Mouse (Mus musculus) midbrain, embryonic 15.5 days (tissue): ENCODE results near the gene Ang. TPM values are rescaled to one million over a fixed set of nuclear protein-coding genes. Genes with fewer than 3 reads are reported as not detected.

Source experiments
- ATAC-seq: fragments of 200-750 bp; cut with Nextera tagmentation; replicated peaks from 2 replicates; pipeline ENCODE4 v1.8.0; 2017; ENCODE audit warnings: moderate TSS enrichment
- H3K27ac ChIP-seq: fragments of 300-500 bp; sonication (generic); 2 replicates; pipeline ENCODE4 v1.5.1; 2015; ENCODE audit warnings: mild to moderate bottlenecking, inconsistent platforms
- H3K27me3 ChIP-seq: fragments of 300-500 bp; sonication (generic); replicated peaks from 2 replicates; pipeline ENCODE4 v1.6.1; 2015; ENCODE audit warnings: inconsistent platforms
- H3K36me3 ChIP-seq: fragments of 300-500 bp; sonication (generic); replicated peaks from 2 replicates; pipeline ENCODE4 v1.6.1; 2015; ENCODE audit warnings: inconsistent platforms
- H3K4me1 ChIP-seq: fragments of 300-500 bp; sonication (generic); 2 replicates; pipeline ENCODE4 v1.6.1; 2015; ENCODE audit warnings: inconsistent platforms
- H3K4me2 ChIP-seq: fragments of 300-500 bp; sonication (generic); 2 replicates; pipeline ENCODE4 v1.6.1; 2015; ENCODE audit warnings: inconsistent platforms, mild to moderate bottlenecking, moderate library complexity
- H3K4me3 ChIP-seq: fragments of 300-500 bp; sonication (generic); 2 replicates; pipeline ENCODE4 v1.5.1; 2015; ENCODE audit warnings: mild to moderate bottlenecking, inconsistent platforms
- H3K9ac ChIP-seq: fragments of 300-500 bp; sonication (generic); 2 replicates; pipeline ENCODE4 v1.6.1; 2015; ENCODE audit warnings: mild to moderate bottlenecking, inconsistent platforms
- H3K9me3 ChIP-seq: fragments of 300-500 bp; sonication (generic); 2 replicates; pipeline ENCODE4 v1.6.1; 2016; ENCODE audit warnings: inconsistent platforms
- WGBS: fragments of 180-500 bp; shearing (Covaris S2); methylation state at CpG from one replicate; pipeline ENCODE4 v1.1.7; 2015; ENCODE audit warnings: mixed read lengths; 5-methylcytosine and 5-hydroxymethylcytosine counted together
- polyA plus RNA-seq: library from polyadenylated mRNA; unstranded; fragments of >200 nt; fragmentation: Nextera tagmentation; extraction: Ambion mirVana; gene quantifications from 2 replicates; pipeline ENCODE4 v1.2.1, GENCODE M21; 2015

Ang gene
- polyA plus RNA-seq, 1 experiment from 2014 or later = 4.8 TPM

DNA sequence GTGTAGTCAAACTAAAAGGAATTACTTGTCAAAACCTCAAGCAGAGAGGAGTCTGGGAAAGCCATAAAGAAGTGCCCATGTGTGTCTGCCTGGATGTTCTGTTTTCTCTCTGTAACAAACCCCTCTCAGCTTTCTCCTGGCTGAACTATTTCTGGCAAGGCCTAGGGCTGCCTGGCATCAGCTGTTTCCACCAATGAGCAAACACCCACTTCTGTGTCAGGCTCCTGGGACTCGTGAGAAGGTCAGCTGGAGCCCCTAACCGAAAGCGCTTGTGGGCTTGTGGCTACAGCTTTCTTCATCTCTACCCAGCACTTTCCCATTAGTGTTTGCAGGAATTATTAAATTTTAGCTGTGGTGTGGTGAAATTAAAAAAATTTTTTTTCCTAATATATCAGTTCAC, 21.0 kb downstream of the Ang start:
- WGBS = 78% methylated on average over 3 of the region's 3 CpGs

DNA sequence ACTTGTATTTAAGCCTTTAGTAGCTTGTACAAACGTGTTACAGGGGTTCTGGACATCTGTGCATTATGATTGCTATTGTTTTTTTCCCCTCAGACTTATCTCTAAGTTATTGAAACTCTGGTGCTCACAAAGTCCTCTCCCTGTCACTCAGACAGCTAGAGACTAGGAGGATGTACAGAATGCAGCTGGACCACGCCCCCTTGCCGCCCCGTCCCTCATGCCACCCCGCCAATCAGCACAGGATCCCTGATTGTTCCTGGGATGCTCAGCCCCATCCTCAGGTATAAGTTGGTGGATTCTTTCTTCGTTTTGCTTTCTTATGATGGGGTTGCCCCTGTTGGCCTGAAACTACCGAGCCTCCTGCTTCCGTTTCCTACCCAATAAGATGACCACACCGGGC, 22.5 kb downstream of the Ang start:
- Histone ChIP-seq H3K4me3 (no peak overlapping the region), H3K4me2 (0 out of 2 replicates have a peak overlapping the region, but pooled peaks have one; percentile 24), H3K9ac (no peak overlapping the region), H3K36me3 (no peaks in the 10 kb centered on the region), H3K4me1 (no peaks in the 10 kb centered on the region), H3K27me3 (no peaks in the 10 kb centered on the region), H3K9me3 (no peaks in the 10 kb centered on the region), H3K27ac (no peak overlapping the region)
- ATAC-seq = no peak
- 30% methylated on average over 9 of the region's 9 CpGs for WGBS

More for the DNA sequence above, 21.0 kb downstream of the Ang start:
- H3K4me3 ChIP-seq = no peak overlapping the region
- no peak overlapping the region for H3K4me2 ChIP-seq
- H3K9ac ChIP-seq = no peak overlapping the region
- H3K4me1 ChIP-seq = no peaks in the 10 kb centered on the region
- no peaks in the 10 kb centered on the region for H3K27me3 ChIP-seq
- no peak overlapping the region for H3K27ac ChIP-seq
- no peaks in the 10 kb centered on the region for H3K9me3 ChIP-seq
- H3K36me3 ChIP-seq = no peaks in the 10 kb centered on the region
- no peak for ATAC-seq

DNA sequence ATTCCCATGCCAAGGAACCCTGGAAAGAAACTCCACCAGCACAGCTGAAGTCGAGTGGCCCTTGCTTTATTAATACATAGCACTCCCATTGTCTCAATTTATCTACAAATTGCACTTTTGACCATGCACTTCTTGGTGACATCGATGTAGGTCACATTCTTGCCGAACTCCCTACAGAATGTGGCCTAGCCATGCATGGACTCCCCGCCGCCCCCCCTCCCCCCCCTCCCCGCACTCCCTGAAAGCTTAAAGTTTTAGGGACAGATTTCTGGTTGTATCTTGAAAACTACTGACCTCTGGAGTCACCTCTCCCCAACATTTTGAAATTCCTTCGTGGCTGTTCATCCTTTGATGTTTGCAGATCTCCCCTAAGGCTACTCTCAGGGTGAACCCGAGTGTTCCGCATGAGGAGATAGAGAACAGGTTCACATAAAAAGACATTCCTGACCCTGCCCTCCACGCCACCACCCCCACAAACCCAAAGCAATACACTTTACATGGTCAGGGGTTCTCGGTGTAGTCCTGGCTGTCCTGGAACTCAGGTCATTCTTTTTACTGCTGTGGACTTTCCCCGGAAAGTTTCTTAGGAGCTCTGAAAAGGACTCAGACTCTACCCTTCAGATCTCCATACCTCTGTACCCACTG, 23.1 kb downstream of the Ang start, which contains the start of gene Eddm3b:
Gene Eddm3b (plus strand): TSS at position 511 of the 645 bp plus-strand sequence.
- WGBS = 34% methylated on average over 12 of the region's 12 CpGs
- ATAC-seq = no peak
- H3K4me2 ChIP-seq = 0 out of 2 replicates have a peak within 1 kb of the TSS, but pooled peaks have one; percentile 24
- H3K36me3 ChIP-seq = no peaks in the 10 kb centered on the region
- H3K4me1 ChIP-seq = no peaks in the 10 kb centered on the region
- H3K9me3 ChIP-seq = no peaks in the 10 kb centered on the region
- H3K27ac ChIP-seq = no peak within 1 kb of the TSS
- H3K9ac ChIP-seq = no peak within 1 kb of the TSS
- H3K4me3 ChIP-seq = no peak within 1 kb of the TSS
- no peaks in the 10 kb centered on the region for H3K27me3 ChIP-seq

DNA sequence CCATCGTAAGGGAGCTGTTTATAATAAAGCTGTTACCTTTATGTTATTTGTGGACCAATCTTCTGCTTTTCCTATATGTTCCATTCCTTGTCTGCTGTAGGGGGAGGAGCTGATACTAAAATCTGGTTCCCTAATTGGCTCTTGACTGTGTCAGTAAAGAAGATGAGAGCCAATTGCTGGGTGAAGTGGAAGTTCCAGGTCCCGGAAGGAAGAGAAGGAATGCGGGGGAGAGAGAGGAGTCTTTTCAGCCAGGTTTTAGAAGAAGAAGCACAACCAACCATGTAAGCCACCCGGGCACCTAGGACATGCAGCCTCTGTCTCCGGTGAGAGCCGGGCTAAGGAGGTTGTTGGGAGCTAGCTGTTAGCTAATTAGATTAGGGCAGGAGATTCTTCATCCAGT, 34.7 kb downstream of the Ang start:
- Histone ChIP-seq H3K4me3 (no peak overlapping the region), H3K9ac (no peak overlapping the region), H3K36me3 (no peaks in the 10 kb centered on the region), H3K4me1 (no peaks in the 10 kb centered on the region), H3K27me3 (no peaks in the 10 kb centered on the region), H3K4me2 (no peak overlapping the region), H3K9me3 (no peaks in the 10 kb centered on the region), H3K27ac (no peak overlapping the region)
- 86% methylated on average over 6 of the region's 6 CpGs for WGBS
- no peak for ATAC-seq

DNA sequence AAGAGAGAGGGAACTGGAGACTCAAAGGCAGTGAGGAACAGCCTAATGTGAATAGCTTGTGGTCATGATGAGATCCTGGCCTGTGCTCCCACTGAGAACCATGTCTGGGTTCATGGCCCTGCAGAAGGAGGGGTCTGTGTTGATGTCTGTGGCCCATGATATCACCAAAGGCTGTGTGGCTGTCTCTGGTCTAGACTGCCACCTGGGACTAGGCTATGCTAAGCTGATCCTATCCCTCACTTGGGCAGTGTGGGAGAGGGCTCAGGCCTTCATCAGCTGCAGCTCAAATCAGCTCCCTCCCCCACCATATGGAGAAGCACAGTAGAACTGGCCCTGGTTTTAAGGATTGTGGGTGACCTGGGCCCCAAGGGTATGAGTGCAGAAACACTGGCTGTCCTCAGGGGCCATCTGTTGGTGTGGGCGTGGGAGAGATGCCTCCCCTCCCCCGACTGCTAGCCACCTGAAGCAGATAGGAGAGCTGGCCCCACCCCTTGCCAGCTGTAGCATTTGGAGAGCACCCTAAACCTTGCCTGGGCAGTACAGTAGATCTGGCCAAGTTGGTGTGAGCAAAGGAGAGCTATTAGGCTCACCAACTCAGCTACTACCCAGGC, 36.8 kb downstream of the Ang start:
- no peak overlapping the region for H3K4me3 ChIP-seq
- H3K27me3 ChIP-seq = no peaks in the 10 kb centered on the region
- no peak overlapping the region for H3K9ac ChIP-seq
- H3K36me3 ChIP-seq = no peaks in the 10 kb centered on the region
- H3K4me1 ChIP-seq = no peaks in the 10 kb centered on the region
- no peak overlapping the region for H3K27ac ChIP-seq
- H3K4me2 ChIP-seq = no peak overlapping the region
- ATAC-seq = no peak
- 81% methylated on average over 2 of the region's 2 CpGs for WGBS
- H3K9me3 ChIP-seq = no peaks in the 10 kb centered on the region

DNA sequence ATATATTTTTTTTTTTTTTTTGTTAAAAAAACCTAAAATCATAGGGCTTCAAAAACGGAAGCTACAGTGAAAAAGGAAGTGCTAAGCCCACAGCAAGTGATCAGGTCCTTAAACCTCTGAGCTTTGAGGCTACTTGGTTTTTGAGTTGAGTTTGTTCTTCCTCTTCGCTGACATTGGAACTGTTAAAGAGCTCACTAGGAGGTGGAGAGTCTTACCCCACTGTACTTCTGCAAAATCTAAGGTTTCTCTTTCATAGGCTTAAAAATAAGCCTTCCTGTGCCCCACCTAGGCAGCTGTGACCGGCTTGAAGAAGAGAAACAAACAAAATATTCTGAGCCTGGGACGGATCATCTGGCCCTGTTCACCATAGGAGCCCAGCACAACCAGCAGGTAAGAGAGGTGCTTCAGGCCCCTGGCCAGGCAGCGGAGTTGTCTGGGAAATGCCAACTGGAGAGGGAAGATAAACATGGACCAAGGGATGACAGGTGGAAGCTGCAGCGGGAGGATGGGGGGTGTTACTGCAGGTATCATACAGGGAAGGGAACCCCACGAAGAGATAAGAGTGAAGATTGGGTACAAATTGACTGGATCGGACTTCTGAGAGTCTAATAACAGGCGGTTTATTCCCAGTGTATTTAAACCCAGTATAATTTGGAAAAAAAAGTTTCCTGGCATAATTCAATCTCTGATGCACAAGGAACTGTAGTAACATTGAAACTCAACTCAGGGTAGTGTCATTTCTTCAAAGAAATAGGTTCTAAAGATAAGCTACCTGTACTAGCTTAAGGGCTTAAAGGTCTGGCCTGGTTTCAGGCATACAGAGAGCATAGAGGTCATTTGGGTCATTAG, 38.0 kb downstream of the Ang start:
- 84% methylated on average over 9 of the region's 9 CpGs for WGBS
- H3K9ac ChIP-seq = no peak overlapping the region
- no peak for ATAC-seq

DNA sequence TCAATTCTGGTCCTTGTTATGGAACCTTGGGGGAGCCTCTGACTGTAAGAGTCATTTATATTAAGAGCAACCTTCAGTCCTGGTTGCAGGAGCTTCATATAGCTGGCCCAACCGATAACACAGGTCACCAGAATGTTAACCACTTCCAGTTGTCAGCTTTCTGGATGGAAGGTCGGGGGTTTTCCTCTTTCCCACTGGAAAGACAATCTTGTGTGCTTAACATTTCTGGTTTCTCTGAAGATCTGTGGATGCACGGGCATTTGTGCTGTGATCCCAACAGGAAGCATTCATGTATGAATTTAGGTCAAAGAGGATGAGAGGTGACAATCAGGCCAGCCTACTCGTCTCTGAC, 38.6 kb downstream of the Ang start:
- Histone ChIP-seq H3K9ac (no peak overlapping the region), H3K4me1 (no peaks in the 10 kb centered on the region), H3K4me2 (no peak overlapping the region), H3K4me3 (no peak overlapping the region), H3K9me3 (no peaks in the 10 kb centered on the region), H3K27ac (no peak overlapping the region), H3K36me3 (no peaks in the 10 kb centered on the region), H3K27me3 (no peaks in the 10 kb centered on the region)
- no peak for ATAC-seq
- WGBS = 78% methylated on average over 4 of the region's 4 CpGs

More for the DNA sequence above, 38.0 kb downstream of the Ang start:
- Histone ChIP-seq H3K27ac (no peak overlapping the region), H3K4me3 (no peak overlapping the region), H3K4me2 (no peak overlapping the region), H3K9me3 (no peaks in the 10 kb centered on the region), H3K27me3 (no peaks in the 10 kb centered on the region), H3K36me3 (no peaks in the 10 kb centered on the region), H3K4me1 (no peaks in the 10 kb centered on the region)

DNA sequence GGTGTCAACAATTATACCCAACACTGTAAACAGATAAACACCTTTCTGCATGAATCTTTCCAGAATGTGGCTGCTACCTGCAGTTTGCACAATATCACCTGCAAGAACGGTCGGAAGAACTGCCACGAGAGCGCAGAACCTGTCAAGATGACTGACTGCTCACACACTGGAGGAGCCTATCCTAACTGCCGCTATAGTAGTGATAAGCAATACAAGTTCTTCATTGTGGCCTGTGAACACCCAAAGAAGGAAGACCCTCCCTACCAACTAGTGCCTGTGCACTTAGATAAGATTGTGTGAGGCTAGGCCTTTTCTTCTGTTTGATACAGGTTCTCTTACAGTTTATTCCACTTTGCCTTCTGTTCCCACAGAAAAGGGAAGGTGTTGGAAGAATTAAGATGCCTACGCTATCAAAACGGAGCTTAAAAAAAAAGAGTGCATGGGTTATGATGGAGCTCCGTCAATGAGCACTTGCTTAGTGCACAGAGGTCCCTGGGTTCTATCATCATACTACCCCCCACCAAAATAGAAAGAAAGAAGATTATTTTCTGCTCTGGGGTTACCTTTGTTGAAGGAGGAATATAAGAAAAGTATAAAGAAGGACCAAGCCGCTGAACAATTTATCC, 39.5 kb downstream of the Ang start:
- no peak overlapping the region for H3K4me2 ChIP-seq
- ATAC-seq = no peak
- WGBS = 90% methylated on average over 9 of the region's 9 CpGs
- H3K27me3 ChIP-seq = no peaks in the 10 kb centered on the region
- no peak overlapping the region for H3K27ac ChIP-seq
- H3K4me1 ChIP-seq = no peaks in the 10 kb centered on the region
- H3K9ac ChIP-seq = no peak overlapping the region
- H3K36me3 ChIP-seq = no peaks in the 10 kb centered on the region
- H3K4me3 ChIP-seq = no peak overlapping the region
- no peaks in the 10 kb centered on the region for H3K9me3 ChIP-seq

DNA sequence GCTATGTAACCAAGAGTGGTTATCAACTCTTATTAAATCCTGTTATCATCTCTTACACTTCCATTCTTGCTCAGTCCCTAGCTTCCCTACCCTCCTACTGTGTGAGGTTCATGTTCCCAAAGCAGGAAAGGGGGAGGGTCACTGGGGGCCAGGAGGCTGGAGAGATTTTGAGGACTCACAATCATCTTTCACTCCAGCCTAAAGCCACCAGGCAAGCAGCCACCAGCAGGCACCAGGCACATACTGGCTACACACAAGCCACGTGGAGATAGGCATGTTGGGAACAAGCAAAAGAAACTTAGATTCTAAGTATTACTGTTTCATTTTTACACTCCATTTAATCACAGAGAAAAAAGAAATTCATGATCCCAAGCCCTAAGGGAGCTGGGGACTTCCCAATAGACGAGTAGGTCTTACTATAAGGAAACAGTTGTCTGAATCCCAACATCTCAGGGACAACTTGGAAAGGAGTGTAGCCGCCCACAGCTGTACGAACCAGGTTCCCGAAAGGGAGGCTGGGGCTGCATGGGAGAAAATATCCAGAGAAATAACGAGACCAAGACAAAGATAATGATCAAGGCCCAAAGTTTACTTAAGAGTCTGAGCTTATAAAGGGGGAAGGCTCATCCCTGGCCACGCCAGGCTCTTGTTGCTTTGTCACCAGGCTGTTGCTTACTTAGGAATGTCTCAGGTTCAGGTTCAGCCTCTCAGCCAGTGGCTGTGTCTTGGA, 40.3 kb downstream of the Ang start:
- Histone ChIP-seq H3K27me3 (no peaks in the 10 kb centered on the region), H3K27ac (no peak overlapping the region), H3K4me2 (no peak overlapping the region), H3K9me3 (no peaks in the 10 kb centered on the region), H3K9ac (no peak overlapping the region), H3K4me3 (no peak overlapping the region), H3K36me3 (no peaks in the 10 kb centered on the region), H3K4me1 (no peaks in the 10 kb centered on the region)
- no peak for ATAC-seq
- WGBS = 78% methylated on average over 7 of the region's 7 CpGs

DNA sequence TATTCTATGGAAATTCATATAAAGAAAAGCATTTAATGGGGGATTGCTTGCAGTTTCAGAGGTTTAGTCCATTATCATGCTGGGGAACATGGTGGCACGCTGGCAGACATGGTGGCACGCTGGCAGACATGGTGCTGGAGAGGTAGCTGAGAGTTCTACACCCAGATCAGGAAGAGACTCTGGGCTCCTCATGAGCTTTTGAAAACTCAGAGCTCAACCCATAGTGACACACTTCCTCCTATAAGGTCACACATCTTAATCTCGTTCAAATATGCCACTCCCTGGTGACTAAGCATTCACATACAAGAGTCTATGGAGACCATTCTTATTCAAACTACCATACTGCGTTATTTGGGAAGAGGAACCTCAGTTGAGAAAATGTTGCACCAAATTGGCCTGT, 41.4 kb downstream of the Ang start:
- Histone ChIP-seq H3K4me2 (no peak overlapping the region), H3K27me3 (no peaks in the 10 kb centered on the region), H3K27ac (no peak overlapping the region), H3K4me3 (no peak overlapping the region), H3K4me1 (no peaks in the 10 kb centered on the region), H3K9me3 (no peaks in the 10 kb centered on the region), H3K36me3 (no peaks in the 10 kb centered on the region), H3K9ac (no peak overlapping the region)
- WGBS = 86% methylated on average over 4 of the region's 4 CpGs
- ATAC-seq = no peak

DNA sequence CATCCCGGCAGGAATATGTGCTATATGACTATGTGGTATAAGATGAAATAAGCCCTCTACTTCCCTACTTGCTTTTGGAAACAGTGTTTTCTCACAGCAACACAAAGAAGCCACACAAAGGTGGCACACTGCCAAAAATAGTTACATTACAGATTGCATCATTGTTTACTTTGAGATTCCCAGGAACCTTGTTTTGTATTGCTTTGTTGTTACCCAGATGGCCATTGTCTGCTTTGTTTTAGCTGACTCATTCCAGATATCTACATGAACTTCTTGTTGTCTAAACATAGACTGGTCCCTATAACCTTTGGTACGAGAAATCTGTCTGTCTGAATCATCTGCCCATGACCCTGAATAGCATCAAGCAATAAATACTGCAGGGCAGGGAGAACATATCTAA, 49.4 kb downstream of the Ang start:
- no peak for ATAC-seq
- 79% methylated on average over 2 of the region's 2 CpGs for WGBS
- Histone ChIP-seq H3K4me1 (no peaks in the 10 kb centered on the region), H3K9me3 (no peaks in the 10 kb centered on the region), H3K4me2 (no peak overlapping the region), H3K9ac (no peak overlapping the region), H3K4me3 (no peak overlapping the region), H3K27ac (no peak overlapping the region), H3K27me3 (no peaks in the 10 kb centered on the region), H3K36me3 (no peaks in the 10 kb centered on the region)

DNA sequence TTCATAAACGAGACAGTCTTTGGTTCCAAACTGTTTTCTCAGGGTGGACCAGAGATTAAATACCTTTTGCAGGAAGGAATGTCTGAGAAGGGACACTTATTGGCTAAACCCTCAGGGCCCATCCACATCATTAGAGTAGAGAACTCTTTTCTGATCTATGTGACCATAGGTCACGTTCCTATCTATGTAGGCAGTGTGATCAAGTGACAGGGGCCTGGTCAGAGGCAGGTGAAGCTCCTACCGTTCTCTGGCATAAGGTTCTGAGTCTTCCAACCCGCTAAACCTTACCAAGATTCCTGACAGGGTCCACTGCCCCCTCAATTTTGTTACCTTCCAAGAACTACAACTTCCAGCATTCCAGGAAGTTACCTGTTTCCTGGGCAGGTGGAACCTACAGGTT, 51.2 kb downstream of the Ang start:
- Histone ChIP-seq H3K27me3 (no peaks in the 10 kb centered on the region), H3K4me1 (no peaks in the 10 kb centered on the region), H3K4me2 (no peak overlapping the region), H3K36me3 (no peaks in the 10 kb centered on the region), H3K9ac (no peak overlapping the region), H3K27ac (no peak overlapping the region), H3K4me3 (no peak overlapping the region), H3K9me3 (no peaks in the 10 kb centered on the region)
- WGBS = 87% methylated on average over 4 of the region's 4 CpGs
- ATAC-seq = no peak
